Mouse (Mus musculus): ENCODE measurements at regions not wholly inside any gene's neighbourhood (a gene's known extent, or its start where the extent isn't known, plus 50 kb on each side); places are given as distances from the start of the nearest gene placed in this dataset.

GRCm38 (mm10) chr4:56373746-56374145 is 366.1 kb upstream of the Gm26657 start:
- Histone ChIP-seq H3K27me3 (replicated peaks; ENCODE audit: control insufficient read depth, insufficient read depth, low read length) (no peaks in the 10 kb centered on the region), H3K27ac (ENCODE audit: low read depth, low read length) (no peak overlapping the region), H3K4me3 (ENCODE audit: low read depth, low read length) (no peak overlapping the region), H3K9ac (ENCODE audit: low read length) (no peak overlapping the region), H3K4me2 (ENCODE audit: low read length) (no peak overlapping the region), H3K36me3 (ENCODE audit: control insufficient read depth, insufficient read depth, low read length) (no peaks in the 10 kb centered on the region), H3K9me3 (replicated peaks; ENCODE audit: control insufficient read depth, low read length) (no peaks in the 10 kb centered on the region), H3K4me1 (ENCODE audit: control insufficient read depth, insufficient read depth, low read length) (no peaks in the 10 kb centered on the region)
- ATAC-seq, result no peak
- no peak for DNase-seq (ENCODE audit: low spot score)
- WGBS, result 78% methylated on average over 4 of the region's 4 CpGs

GRCm38 (mm10) chr4:56373167-56373566 is 366.7 kb upstream of the Gm26657 start:
- no peak overlapping the region for H3K4me2 ChIP-seq (ENCODE audit: low read length)
- H3K9me3 ChIP-seq (replicated peaks; ENCODE audit: control insufficient read depth, low read length), result no peaks in the 10 kb centered on the region
- WGBS, result 78% methylated on average over 4 of the region's 4 CpGs
- H3K27ac ChIP-seq (ENCODE audit: low read depth, low read length), result no peak overlapping the region
- H3K27me3 ChIP-seq (replicated peaks; ENCODE audit: control insufficient read depth, insufficient read depth, low read length), result no peaks in the 10 kb centered on the region
- H3K9ac ChIP-seq (ENCODE audit: low read length), result no peak overlapping the region
- H3K36me3 ChIP-seq (ENCODE audit: control insufficient read depth, insufficient read depth, low read length), result no peaks in the 10 kb centered on the region
- DNase-seq (ENCODE audit: low spot score) (no peak), ATAC-seq (no peak)
- no peaks in the 10 kb centered on the region for H3K4me1 ChIP-seq (ENCODE audit: control insufficient read depth, insufficient read depth, low read length)
- H3K4me3 ChIP-seq (ENCODE audit: low read depth, low read length), result no peak overlapping the region

- ATAC-seq, result no peak
These were observed 367.2 kb upstream of the Gm26657 start for GRCm38 (mm10) chr4:56372711-56373110.

GRCm38 (mm10) chr4:56364594-56364993 is 375.3 kb upstream of the Gm26657 start:
- Histone ChIP-seq H3K27ac (ENCODE audit: low read depth, low read length) (no peak overlapping the region), H3K27me3 (replicated peaks; ENCODE audit: control insufficient read depth, insufficient read depth, low read length) (no peaks in the 10 kb centered on the region), H3K36me3 (ENCODE audit: control insufficient read depth, insufficient read depth, low read length) (no peaks in the 10 kb centered on the region), H3K4me1 (ENCODE audit: control insufficient read depth, insufficient read depth, low read length) (no peaks in the 10 kb centered on the region), H3K4me3 (ENCODE audit: low read depth, low read length) (no peak overlapping the region), H3K9ac (ENCODE audit: low read length) (no peak overlapping the region), H3K4me2 (ENCODE audit: low read length) (no peak overlapping the region), H3K9me3 (replicated peaks; ENCODE audit: control insufficient read depth, low read length) (no peaks in the 10 kb centered on the region)
- DNase-seq (ENCODE audit: low spot score) (no peak), ATAC-seq (no peak)
- WGBS, result 80% methylated on average over 6 of the region's 6 CpGs

More at GRCm38 (mm10) chr4:56372711-56373110, 367.2 kb upstream of the Gm26657 start:
- no peak overlapping the region for H3K9ac ChIP-seq (ENCODE audit: low read length)
- H3K4me2 ChIP-seq (ENCODE audit: low read length), result no peak overlapping the region
- DNase-seq (ENCODE audit: low spot score), result no peak
- H3K27ac ChIP-seq (ENCODE audit: low read depth, low read length), result no peak overlapping the region
- H3K27me3 ChIP-seq (replicated peaks; ENCODE audit: control insufficient read depth, insufficient read depth, low read length), result no peaks in the 10 kb centered on the region
- H3K4me1 ChIP-seq (ENCODE audit: control insufficient read depth, insufficient read depth, low read length), result no peaks in the 10 kb centered on the region
- no peak overlapping the region for H3K4me3 ChIP-seq (ENCODE audit: low read depth, low read length)
- 78% methylated on average over 7 of the region's 7 CpGs for WGBS
- H3K36me3 ChIP-seq (ENCODE audit: control insufficient read depth, insufficient read depth, low read length), result no peaks in the 10 kb centered on the region
- H3K9me3 ChIP-seq (replicated peaks; ENCODE audit: control insufficient read depth, low read length), result no peaks in the 10 kb centered on the region

GRCm38 (mm10) chr4:56362121-56362520 is 377.7 kb upstream of the Gm26657 start:
- Histone ChIP-seq H3K9me3 (replicated peaks; ENCODE audit: control insufficient read depth, low read length) (no peaks in the 10 kb centered on the region), H3K36me3 (ENCODE audit: control insufficient read depth, insufficient read depth, low read length) (no peaks in the 10 kb centered on the region), H3K27me3 (replicated peaks; ENCODE audit: control insufficient read depth, insufficient read depth, low read length) (no peaks in the 10 kb centered on the region), H3K4me1 (ENCODE audit: control insufficient read depth, insufficient read depth, low read length) (no peaks in the 10 kb centered on the region), H3K4me2 (ENCODE audit: low read length) (no peak overlapping the region), H3K27ac (ENCODE audit: low read depth, low read length) (no peak overlapping the region), H3K9ac (ENCODE audit: low read length) (no peak overlapping the region), H3K4me3 (ENCODE audit: low read depth, low read length) (no peak overlapping the region)
- ATAC-seq (no peak), DNase-seq (ENCODE audit: low spot score) (peak; percentile 75)
- 53% methylated on average over 6 of the region's 6 CpGs for WGBS

GRCm38 (mm10) chr4:56349216-56349615 is 390.7 kb upstream of the Gm26657 start:
- WGBS, result 68% methylated on average over 5 of the region's 5 CpGs
- ATAC-seq, result no peak
- Histone ChIP-seq H3K9me3 (replicated peaks; ENCODE audit: control insufficient read depth, low read length) (no peaks in the 10 kb centered on the region), H3K4me2 (ENCODE audit: low read length) (no peak overlapping the region), H3K4me3 (ENCODE audit: low read depth, low read length) (no peak overlapping the region), H3K27ac (ENCODE audit: low read depth, low read length) (no peak overlapping the region), H3K27me3 (replicated peaks; ENCODE audit: control insufficient read depth, insufficient read depth, low read length) (no peaks in the 10 kb centered on the region), H3K36me3 (ENCODE audit: control insufficient read depth, insufficient read depth, low read length) (no peaks in the 10 kb centered on the region), H3K9ac (ENCODE audit: low read length) (no peak overlapping the region), H3K4me1 (ENCODE audit: control insufficient read depth, insufficient read depth, low read length) (no peaks in the 10 kb centered on the region)
- peak; percentile 13 for DNase-seq (ENCODE audit: low spot score)

- H3K4me2 ChIP-seq (ENCODE audit: low read length), result no peak overlapping the region
- no peak overlapping the region for H3K9ac ChIP-seq (ENCODE audit: low read length)
- H3K4me3 ChIP-seq (ENCODE audit: low read depth, low read length), result no peak overlapping the region
- H3K9me3 ChIP-seq (replicated peaks; ENCODE audit: control insufficient read depth, low read length), result no peaks in the 10 kb centered on the region
- 96% methylated on average over 5 of the region's 5 CpGs for WGBS
- no peaks in the 10 kb centered on the region for H3K27me3 ChIP-seq (replicated peaks; ENCODE audit: control insufficient read depth, insufficient read depth, low read length)
- no peaks in the 10 kb centered on the region for H3K36me3 ChIP-seq (ENCODE audit: control insufficient read depth, insufficient read depth, low read length)
- DNase-seq (ENCODE audit: low spot score), result no peak
- H3K4me1 ChIP-seq (ENCODE audit: control insufficient read depth, insufficient read depth, low read length), result no peaks in the 10 kb centered on the region
- no peak for ATAC-seq
- H3K27ac ChIP-seq (ENCODE audit: low read depth, low read length), result no peak overlapping the region
These were observed 414.7 kb upstream of the Gm26657 start for GRCm38 (mm10) chr4:56325156-56325555.

GRCm38 (mm10) chr4:56319134-56319533 is 420.7 kb upstream of the Gm26657 start:
- no peak overlapping the region for H3K9ac ChIP-seq (ENCODE audit: low read length)
- H3K4me1 ChIP-seq (ENCODE audit: control insufficient read depth, insufficient read depth, low read length), result no peaks in the 10 kb centered on the region
- no peaks in the 10 kb centered on the region for H3K27me3 ChIP-seq (replicated peaks; ENCODE audit: control insufficient read depth, insufficient read depth, low read length)
- no peaks in the 10 kb centered on the region for H3K9me3 ChIP-seq (replicated peaks; ENCODE audit: control insufficient read depth, low read length)
- ATAC-seq, result no peak
- WGBS, result 74% methylated on average over 4 of the region's 4 CpGs
- H3K36me3 ChIP-seq (ENCODE audit: control insufficient read depth, insufficient read depth, low read length), result no peaks in the 10 kb centered on the region
- no peak overlapping the region for H3K4me2 ChIP-seq (ENCODE audit: low read length)
- no peak overlapping the region for H3K27ac ChIP-seq (ENCODE audit: low read depth, low read length)
- no peak overlapping the region for H3K4me3 ChIP-seq (ENCODE audit: low read depth, low read length)
- DNase-seq (ENCODE audit: low spot score), result no peak

- H3K27ac ChIP-seq (ENCODE audit: low read depth, low read length), result no peak overlapping the region
- no peaks in the 10 kb centered on the region for H3K9me3 ChIP-seq (replicated peaks; ENCODE audit: control insufficient read depth, low read length)
- H3K4me1 ChIP-seq (ENCODE audit: control insufficient read depth, insufficient read depth, low read length), result no peaks in the 10 kb centered on the region
- DNase-seq (ENCODE audit: low spot score) (no peak), ATAC-seq (no peak)
- no peak overlapping the region for H3K4me2 ChIP-seq (ENCODE audit: low read length)
- no peaks in the 10 kb centered on the region for H3K27me3 ChIP-seq (replicated peaks; ENCODE audit: control insufficient read depth, insufficient read depth, low read length)
- no peaks in the 10 kb centered on the region for H3K36me3 ChIP-seq (ENCODE audit: control insufficient read depth, insufficient read depth, low read length)
- no peak overlapping the region for H3K9ac ChIP-seq (ENCODE audit: low read length)
- WGBS, result 83% methylated on average over 6 of the region's 6 CpGs
- no peak overlapping the region for H3K4me3 ChIP-seq (ENCODE audit: low read depth, low read length)
These were observed 434.1 kb upstream of the Gm26657 start for GRCm38 (mm10) chr4:56305664-56306330.

Measured in forebrain, embryonic 14.5 days (tissue).